Mouse (Mus musculus) myocyte (in vitro differentiated cells): ENCODE data around the gene Pllp.

Experiments used
- POLR2A ChIP-seq: IDR thresholded peaks from one replicate; pipeline ENCODE4 v1.6.1; 2011; ENCODE audit warnings: low read depth, mild to moderate bottlenecking, control low read depth, moderate library complexity; ENCODE audit not compliant: insufficient read length
- USF1 ChIP-seq: IDR thresholded peaks from one replicate; pipeline ENCODE4 v1.6.1; 2011; ENCODE audit warnings: low read depth, mild to moderate bottlenecking, control low read depth, moderate library complexity

DNA sequence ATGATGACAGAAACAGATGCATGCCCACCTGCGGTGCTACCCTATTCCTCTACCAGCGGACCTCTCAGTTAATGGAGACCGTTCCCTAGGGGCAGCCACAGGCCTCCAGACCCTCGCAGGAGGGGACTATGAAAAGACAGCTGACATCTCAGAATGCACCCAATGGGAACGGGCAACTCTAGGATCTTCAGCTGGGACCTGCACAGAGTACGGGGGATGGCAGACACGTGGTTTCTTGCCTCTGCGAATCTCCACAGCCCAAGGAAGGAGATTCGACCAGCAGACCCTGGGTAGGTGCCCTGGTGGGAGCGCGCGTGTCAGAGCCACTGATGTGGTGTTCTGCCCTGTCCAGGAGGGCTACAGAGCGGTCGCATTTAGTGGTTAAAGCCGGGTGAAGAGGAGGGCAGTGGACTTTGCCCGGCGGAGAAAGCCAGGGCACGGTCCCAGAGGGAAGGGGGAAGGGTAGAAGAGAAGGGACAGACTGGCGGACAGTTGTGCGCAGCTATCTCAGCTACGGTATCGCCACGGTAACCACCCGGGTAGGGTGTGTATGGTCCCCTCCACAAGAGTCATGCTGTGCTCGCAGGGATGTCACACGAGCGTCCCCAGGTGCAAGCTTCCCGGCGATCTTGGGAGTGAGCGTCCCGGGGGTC is 611 bp downstream of the Pllp start:
- no peak for TF ChIP-seq POLR2A
- no peak for TF ChIP-seq USF1
